Mouse (Mus musculus): ENCODE data around the gene Reep3. TPM values are rescaled to one million over a fixed set of nuclear protein-coding genes. Genes with fewer than 3 reads are reported as not detected.

The Reep3 gene
- polyA plus RNA-seq, 1 experiment from 2014 or later = 24.6 TPM

DNA sequence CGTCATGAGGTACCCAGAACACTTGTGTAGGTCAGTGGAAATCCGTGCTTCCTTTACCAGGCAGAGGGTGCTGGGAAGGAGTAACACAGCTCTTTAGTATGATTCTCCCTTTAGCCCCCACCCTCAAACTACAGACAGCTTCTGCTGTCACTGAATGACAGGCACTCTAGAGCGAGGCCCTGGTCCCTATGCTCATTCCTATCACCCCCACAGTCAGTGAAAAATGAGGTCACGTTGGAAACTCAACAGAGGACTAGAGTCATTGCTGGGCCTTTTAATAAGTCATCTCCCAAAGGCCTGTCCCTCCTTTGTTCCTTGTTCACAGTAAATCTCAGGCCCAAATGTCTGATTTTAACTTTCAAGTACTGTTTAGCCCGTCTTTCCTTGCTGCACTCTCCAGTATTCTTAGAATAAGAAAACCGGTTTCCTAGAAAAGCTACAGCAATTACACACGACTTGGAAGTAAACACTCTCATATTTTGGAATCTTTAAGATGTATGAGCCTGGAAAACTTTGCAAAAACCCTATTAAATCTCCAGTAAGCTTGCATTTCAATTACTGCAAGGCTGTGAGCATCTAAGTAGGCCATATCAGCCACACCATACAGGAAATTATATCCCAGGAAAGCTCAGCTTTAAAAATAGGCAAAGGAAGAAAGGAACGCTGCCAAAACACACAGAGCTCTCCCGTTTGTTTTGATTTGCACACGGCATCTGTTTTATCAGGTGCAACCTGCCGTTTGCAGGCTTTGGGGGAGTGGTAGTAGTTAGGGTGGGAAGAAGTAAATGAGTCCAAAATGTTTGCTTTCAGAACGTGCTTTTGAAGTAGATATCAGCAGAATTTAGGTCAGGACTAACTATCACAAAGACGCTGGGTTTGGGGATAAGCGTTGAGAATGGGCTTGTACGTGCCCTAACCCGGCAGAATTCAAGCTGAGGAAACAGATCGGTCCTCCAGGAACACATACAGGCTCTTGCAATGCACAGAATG is 40.6 kb downstream of the Reep3 start:
- 60% methylated on average over 17 of the region's 17 CpGs for whole genome bisulfite sequencing
- Histone ChIP-seq H3K9me3 (no peaks in the 10 kb centered on the region), H3K36me3 (replicated peaks) (no peaks in the 10 kb centered on the region), H3K27ac (replicated peaks) (peak overlapping the region; percentile 65), H3K4me1 (peaks cover 35% of the 10 kb centered on the region), H3K4me3 (no peak overlapping the region), H3K27me3 (replicated peaks; ENCODE audit: low read depth, poor library complexity, severe bottlenecking) (no peaks in the 10 kb centered on the region)
- peak; percentile 35 for DNase-seq (ENCODE audit: low spot score)

DNA sequence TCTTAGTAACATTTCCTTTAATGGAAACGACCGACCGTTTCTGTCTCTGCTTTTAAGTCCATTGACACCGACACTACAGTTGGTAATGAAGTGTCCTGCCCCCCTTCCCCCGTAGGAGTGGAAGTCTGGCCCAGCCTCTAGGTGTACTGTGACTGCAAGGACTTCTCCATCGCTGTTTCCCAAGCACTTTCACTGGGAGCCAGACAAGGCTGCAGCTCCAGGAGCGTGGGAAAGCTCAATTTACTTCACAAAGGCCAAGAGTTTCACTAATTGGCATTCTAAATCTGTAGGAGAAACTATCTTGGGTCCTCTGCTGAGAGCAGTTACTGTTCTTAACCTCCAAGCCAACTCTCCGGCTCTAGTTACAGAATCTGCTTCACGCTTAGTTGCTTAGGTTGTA is 43.3 kb downstream of the Reep3 start:
- peaks cover 5% of the 10 kb centered on the region; the same call in 1 of the 2 replicates for H3K36me3 ChIP-seq (replicated peaks)
- 30% methylated on average over 9 of the region's 9 CpGs for WGBS
- peaks cover 43% of the 10 kb centered on the region for H3K4me1 ChIP-seq
- H3K27ac ChIP-seq (replicated peaks) = peak overlapping the region; percentile 54; the same call in 1 of the 2 replicates
- no peaks in the 10 kb centered on the region for H3K9me3 ChIP-seq
- H3K4me3 ChIP-seq = no peak overlapping the region
- no peak for DNase-seq (ENCODE audit: low spot score)
- no peaks in the 10 kb centered on the region for H3K27me3 ChIP-seq (replicated peaks; ENCODE audit: low read depth, poor library complexity, severe bottlenecking)

DNA sequence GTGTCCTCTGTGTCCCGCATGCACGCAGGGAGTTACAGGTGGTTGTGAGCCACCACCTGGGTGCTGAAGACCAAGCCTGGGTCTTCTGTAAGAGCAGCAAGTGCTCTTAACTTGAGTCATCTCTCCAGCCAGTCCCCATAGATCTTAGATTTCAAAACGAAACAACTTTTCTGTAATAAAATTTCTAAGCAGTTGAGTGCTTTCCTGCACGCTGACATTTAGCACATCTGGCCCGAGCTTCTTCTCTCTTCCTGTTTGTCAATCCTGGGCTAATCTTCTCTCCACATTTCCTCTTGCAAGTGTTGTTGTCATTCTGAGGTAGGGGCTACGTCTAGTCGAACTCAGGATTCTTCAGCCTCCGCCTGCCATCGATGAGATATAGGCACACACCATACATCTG is 44.3 kb downstream of the Reep3 start:
- Histone ChIP-seq H3K27me3 (replicated peaks; ENCODE audit: low read depth, poor library complexity, severe bottlenecking) (no peaks in the 10 kb centered on the region), H3K9me3 (no peaks in the 10 kb centered on the region), H3K36me3 (replicated peaks) (peaks cover 5% of the 10 kb centered on the region; the same call in 1 of the 2 replicates), H3K27ac (replicated peaks) (no peak overlapping the region), H3K4me3 (no peak overlapping the region), H3K4me1 (peaks cover 50% of the 10 kb centered on the region)
- 85% methylated on average over 9 of the region's 9 CpGs for WGBS
- no peak for DNase-seq (ENCODE audit: low spot score)

DNA sequence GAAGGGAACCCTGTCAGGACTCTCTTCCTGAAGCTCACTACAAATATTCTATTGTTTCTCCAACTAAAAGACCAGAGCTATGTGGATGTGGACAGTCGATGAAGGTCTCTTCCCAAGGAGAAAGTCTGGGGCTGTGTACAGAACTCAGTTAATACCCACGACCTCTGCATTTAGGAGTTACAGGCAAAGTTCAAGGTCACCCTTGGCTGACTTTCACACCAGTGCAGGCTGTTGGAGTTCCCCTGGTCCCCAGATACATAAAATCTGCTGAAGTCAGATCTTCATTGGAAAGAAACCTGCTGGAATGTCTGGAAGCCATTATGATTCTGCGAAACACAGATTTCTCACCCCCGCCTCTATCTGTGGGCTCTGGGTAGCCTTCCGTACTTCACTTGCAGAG is 45.3 kb downstream of the Reep3 start:
- 61% methylated on average over 5 of the region's 5 CpGs for WGBS
- Histone ChIP-seq H3K27me3 (replicated peaks; ENCODE audit: low read depth, poor library complexity, severe bottlenecking) (no peaks in the 10 kb centered on the region), H3K9me3 (no peaks in the 10 kb centered on the region), H3K36me3 (replicated peaks) (peaks cover 5% of the 10 kb centered on the region; the same call in 1 of the 2 replicates), H3K27ac (replicated peaks) (peak overlapping the region; percentile 40; the same call in 1 of the 2 replicates), H3K4me3 (no peak overlapping the region), H3K4me1 (peaks cover 48% of the 10 kb centered on the region)
- DNase-seq (ENCODE audit: low spot score) = no peak

DNA sequence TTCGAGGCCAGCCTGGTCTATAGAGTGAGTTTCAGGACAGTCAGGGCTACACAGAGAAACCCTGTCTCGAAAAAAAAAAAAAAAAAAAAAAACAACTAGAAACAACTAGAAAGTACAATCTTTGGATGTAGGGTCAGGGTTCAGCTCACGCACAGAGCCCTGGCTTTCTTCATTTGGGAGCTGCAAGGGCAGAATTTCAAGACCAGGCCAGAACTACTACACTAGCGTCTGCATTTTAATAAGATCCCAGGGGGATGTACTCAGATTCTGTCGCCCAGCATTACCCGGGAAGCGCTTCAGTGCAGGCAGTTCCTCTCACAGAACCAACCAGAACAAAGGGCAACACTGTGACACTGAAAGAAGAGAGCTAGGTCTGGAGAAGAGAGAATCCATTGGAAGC is 46.0 kb downstream of the Reep3 start:
- Histone ChIP-seq H3K4me1 (peaks cover 45% of the 10 kb centered on the region), H3K9me3 (no peaks in the 10 kb centered on the region), H3K27me3 (replicated peaks; ENCODE audit: low read depth, poor library complexity, severe bottlenecking) (no peaks in the 10 kb centered on the region), H3K27ac (replicated peaks) (0 out of 2 replicates have a peak overlapping the region, but pooled peaks have one; percentile 12), H3K36me3 (replicated peaks) (peaks cover 5% of the 10 kb centered on the region; the same call in 1 of the 2 replicates), H3K4me3 (no peak overlapping the region)
- DNase-seq (ENCODE audit: low spot score) = no peak
- WGBS = 63% methylated on average over 7 of the region's 7 CpGs

DNA sequence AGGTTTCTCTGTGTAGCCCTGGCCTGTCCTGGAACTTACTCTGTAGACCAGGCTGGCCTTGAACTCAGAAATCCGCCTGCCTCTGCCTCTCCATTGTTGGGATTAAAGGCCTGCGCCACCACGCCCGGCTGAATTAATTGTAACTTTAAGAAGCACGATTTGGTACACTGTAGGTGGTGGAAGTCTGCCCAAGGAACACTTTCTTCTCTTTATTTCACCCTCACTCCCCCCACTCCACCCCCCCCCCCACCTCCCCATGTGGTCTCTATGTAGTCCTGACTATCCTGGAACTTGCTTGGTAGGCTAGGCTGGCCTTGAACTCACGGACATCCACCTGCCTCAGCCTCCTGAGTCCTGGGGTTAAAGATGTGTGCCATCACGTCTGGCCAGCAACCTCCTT is 47.1 kb downstream of the Reep3 start:
- H3K36me3 ChIP-seq (replicated peaks) = peaks cover 5% of the 10 kb centered on the region; the same call in 1 of the 2 replicates
- H3K9me3 ChIP-seq = no peaks in the 10 kb centered on the region
- 89% methylated on average over 7 of the region's 7 CpGs for WGBS
- no peak overlapping the region for H3K4me3 ChIP-seq
- DNase-seq (ENCODE audit: low spot score) = no peak
- peaks cover 51% of the 10 kb centered on the region for H3K4me1 ChIP-seq
- no peak overlapping the region for H3K27ac ChIP-seq (replicated peaks)
- no peaks in the 10 kb centered on the region for H3K27me3 ChIP-seq (replicated peaks; ENCODE audit: low read depth, poor library complexity, severe bottlenecking)

DNA sequence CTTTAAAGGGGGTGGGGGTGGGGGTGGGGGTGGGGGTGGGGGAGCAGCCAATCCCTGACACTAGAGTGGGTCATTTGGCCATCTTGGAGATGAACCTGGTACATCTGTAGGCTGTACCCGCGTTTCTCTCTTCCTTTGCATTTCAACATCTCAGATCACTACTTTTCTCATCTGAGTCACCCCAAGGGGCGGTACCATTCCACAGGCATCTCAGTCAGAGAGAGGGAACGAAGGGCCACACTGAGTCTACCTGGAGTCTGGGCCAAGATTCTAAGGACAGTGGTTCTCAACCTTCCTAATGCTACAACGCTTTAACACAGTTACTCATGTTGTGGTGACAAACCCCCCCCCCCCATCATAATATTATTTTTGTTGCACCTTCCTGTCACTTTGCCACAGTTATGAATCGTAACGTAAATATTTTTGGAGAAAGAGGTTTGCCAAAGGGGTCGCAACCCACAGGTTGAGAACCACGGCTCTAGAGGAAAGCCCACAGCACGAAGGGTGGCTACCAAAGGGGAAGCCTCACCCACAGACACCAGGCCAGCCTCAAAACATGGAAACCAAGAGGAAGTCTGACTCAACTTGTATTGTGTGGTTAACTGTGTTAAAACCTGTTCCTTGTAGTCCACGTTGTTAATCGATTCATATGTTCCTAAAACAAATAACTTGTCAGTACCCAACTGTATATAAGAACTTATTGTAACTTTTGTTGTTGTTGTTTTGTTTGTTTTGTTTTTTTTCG is 47.7 kb downstream of the Reep3 start:
- Histone ChIP-seq H3K36me3 (replicated peaks) (peaks cover 5% of the 10 kb centered on the region; the same call in 1 of the 2 replicates), H3K27ac (replicated peaks) (no peak overlapping the region), H3K27me3 (replicated peaks; ENCODE audit: low read depth, poor library complexity, severe bottlenecking) (no peaks in the 10 kb centered on the region), H3K4me1 (peaks cover 56% of the 10 kb centered on the region), H3K9me3 (no peaks in the 10 kb centered on the region), H3K4me3 (no peak overlapping the region)
- DNase-seq (ENCODE audit: low spot score) = no peak
- WGBS = 91% methylated on average over 13 of the region's 13 CpGs

DNA sequence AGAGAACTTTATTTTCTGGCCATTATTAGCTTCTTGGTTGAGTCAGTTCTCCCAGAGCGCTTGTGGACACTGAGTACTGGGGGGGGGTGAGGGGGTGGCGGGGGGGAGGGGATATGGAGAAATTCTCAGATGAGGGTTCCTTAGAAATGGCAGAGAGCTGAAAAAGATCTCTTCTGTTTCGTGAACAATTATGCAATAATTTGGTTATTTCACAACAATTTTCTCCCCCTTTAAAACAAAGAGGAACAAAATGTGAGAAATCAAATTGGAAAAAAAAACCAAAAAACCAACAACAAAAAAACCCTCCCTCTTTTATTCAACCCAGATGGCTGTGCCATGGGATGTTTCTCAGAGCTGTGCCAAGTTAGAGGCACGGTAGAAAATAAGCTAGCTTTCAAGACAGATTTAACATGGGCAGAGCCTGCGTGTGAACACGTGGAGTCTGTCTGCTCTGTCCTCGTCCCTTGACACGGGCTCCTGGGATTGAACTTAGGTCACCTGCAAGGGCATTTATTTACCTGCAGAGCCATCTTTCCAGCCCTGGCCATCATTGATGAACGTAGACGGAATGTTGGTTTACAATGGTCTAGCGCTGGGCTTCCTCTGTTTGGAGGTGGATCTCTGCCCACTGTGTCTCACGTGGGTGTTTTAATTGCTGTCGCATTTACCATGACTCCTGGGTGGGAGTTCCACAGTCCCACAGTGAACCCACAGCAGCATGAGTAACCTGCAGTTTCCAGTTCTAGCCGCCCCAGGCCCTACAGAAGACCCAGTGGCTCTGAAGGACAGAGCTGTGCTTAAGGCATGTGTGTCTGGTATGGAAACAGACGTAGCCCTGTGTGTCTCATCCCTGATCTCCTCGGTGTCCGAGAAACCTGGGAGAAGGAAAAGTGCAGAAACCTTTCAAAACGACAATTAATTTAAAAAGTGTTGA is 48.8 kb downstream of the Reep3 start:
- no peak for DNase-seq (ENCODE audit: low spot score)
- Histone ChIP-seq H3K4me3 (no peak overlapping the region), H3K4me1 (peaks cover 55% of the 10 kb centered on the region), H3K27me3 (replicated peaks; ENCODE audit: low read depth, poor library complexity, severe bottlenecking) (no peaks in the 10 kb centered on the region), H3K36me3 (replicated peaks) (peaks cover 10% of the 10 kb centered on the region; the same call in 1 of the 2 replicates), H3K9me3 (no peaks in the 10 kb centered on the region), H3K27ac (replicated peaks) (peak overlapping the region; percentile 19; the same call in 1 of the 2 replicates)
- WGBS = 83% methylated on average over 18 of the region's 18 CpGs

DNA sequence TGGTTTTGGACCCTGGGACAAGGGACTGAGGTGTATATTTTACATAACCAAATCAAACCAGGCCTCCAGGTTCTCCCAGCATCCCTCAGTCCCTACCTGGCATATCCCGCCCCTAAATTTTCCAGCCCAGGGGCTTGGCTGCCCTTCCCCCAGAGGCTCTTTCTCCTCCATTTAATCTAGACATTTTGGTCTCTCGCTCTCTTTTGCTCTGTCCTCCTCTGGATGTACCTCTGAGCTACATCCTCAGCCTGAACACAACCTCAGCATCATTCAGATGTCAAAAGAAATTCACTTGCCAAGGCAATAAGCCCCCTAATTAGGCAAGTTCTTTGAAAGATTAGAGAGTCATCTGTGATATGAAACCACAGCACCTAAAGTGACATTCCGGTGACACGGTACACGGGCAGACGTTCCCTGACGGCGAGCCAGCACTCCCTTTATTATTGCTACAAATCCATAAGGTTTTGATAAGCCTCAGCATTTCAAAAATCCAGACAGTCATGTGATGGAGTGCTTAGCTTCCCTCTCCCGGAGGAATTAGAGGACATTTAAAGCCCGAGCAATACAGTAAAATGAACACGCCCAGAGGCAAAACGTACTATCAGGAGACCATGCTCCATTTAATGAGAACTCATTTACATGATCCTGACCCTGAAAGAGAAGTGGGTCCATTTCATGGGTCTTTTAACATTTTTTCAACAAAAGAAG is 51.4 kb downstream of the Reep3 start:
- Histone ChIP-seq H3K9me3 (no peaks in the 10 kb centered on the region), H3K36me3 (replicated peaks) (peaks cover 10% of the 10 kb centered on the region; the same call in 1 of the 2 replicates), H3K27me3 (replicated peaks; ENCODE audit: low read depth, poor library complexity, severe bottlenecking) (no peaks in the 10 kb centered on the region), H3K4me1 (peaks cover 39% of the 10 kb centered on the region), H3K4me3 (no peak overlapping the region), H3K27ac (replicated peaks) (no peak overlapping the region)
- no peak for DNase-seq (ENCODE audit: low spot score)
- 61% methylated on average over 12 of the region's 12 CpGs for whole genome bisulfite sequencing

DNA sequence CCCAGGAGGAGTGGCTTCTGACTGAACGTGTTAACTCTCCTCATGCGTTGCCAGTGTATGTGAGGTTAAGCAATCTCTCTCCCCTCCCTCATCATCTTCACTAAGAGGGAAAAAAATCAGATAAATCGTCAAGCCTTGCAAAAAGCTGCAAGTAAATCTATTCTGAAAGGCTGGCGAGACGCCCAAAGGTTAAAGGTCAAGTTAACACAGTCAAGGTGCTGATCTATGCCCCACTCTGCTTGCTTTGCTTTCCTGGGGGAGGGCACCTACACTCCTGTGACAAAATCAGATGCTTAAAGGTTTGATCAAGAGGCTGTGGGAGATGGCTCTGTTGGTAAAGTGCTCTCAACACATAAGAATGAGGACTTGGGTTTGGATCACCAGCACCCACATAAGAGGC is 52.4 kb downstream of the Reep3 start:
- H3K4me1 ChIP-seq = peaks cover 39% of the 10 kb centered on the region
- DNase-seq (ENCODE audit: low spot score) = no peak
- WGBS = 76% methylated on average over 5 of the region's 5 CpGs
- no peaks in the 10 kb centered on the region for H3K9me3 ChIP-seq
- no peak overlapping the region for H3K27ac ChIP-seq (replicated peaks)
- H3K4me3 ChIP-seq = no peak overlapping the region
- H3K36me3 ChIP-seq (replicated peaks) = 0 out of 2 replicates have a peak, but pooled peaks cover 4% of the 10 kb centered on the region
- H3K27me3 ChIP-seq (replicated peaks; ENCODE audit: low read depth, poor library complexity, severe bottlenecking) = no peaks in the 10 kb centered on the region

DNA sequence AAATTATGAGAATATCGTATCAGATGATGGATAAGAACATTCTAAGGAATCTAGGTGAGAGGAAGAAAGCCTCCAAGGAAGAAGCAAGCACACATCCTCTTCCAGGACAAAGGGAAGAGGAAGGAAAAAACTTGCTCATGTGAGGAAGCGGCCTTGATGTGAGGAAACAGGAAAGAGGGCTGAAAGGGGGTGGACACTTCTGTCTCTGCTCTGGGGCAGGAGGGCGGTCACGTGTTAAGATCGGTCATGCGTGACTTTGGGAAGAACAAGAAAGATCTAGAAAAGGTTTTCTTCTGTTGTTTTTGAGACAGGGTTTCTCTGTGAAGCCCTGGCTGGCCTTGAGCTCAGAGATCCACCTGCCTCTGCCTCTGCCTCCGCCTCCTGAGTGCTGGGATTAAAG is 53.5 kb downstream of the Reep3 start:
- Histone ChIP-seq H3K4me1 (peaks cover 32% of the 10 kb centered on the region), H3K4me3 (no peak overlapping the region), H3K9me3 (no peaks in the 10 kb centered on the region), H3K27ac (replicated peaks) (peak overlapping the region; percentile 61; the same call in 1 of the 2 replicates), H3K27me3 (replicated peaks; ENCODE audit: low read depth, poor library complexity, severe bottlenecking) (no peaks in the 10 kb centered on the region), H3K36me3 (replicated peaks) (0 out of 2 replicates have a peak, but pooled peaks cover 4% of the 10 kb centered on the region)
- WGBS = 88% methylated on average over 7 of the region's 7 CpGs
- DNase-seq (ENCODE audit: low spot score) = no peak
